ENCODE assay signal across 8 mouse cellular contexts in the genomic region with DNA sequence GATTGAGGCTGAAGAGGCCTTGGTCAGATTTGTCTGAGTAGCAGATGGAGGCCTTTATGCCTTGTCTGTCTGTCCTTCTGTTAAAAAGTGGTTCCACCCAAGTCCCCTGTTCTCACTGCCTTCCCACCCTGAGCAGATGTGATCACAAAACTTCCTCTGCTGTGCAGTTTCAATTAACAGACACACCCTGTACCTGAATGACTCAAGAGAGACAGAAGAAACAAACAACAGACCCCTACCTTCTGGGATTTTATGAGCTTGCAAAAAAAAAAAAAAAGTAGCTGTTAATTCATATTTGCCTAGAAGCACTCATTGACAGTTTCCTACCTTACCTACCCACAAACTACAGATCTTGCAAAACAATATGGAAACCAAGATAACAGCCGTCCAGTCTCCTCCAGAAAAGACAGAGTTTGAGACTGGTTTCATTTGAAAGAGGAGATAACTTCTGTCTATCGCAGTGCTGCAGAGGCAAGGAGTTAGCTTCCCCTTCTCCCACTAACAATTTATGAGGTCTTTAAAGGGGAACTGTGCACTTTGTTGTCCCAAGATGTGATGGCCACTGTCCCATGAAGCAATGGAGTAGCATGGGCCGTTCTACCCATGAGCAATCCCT. TPM values are rescaled to one million over a fixed set of nuclear protein-coding genes. Genes with fewer than 3 reads are reported as not detected.
A peak's percentile ranks its signal among the peaks of the same experiment; 100 is the strongest.
DNase-seq lines count a peak whose midpoint lies in the region; ATAC-seq and TF ChIP-seq lines count a peak whose summit lies in the region.

No protein-coding gene starts in this region.

- no peaks in the 10 kb centered on the region for H3K36me3 ChIP-seq in embryonic facial prominence, embryonic 12.5 days
- H3K36me3 ChIP-seq in midbrain, postnatal 0 days (ENCODE audit: insufficient read depth, low read length), result no peaks in the 10 kb centered on the region

- peak overlapping the region; percentile 74; the same call in 1 of the 2 replicates for H3K9ac ChIP-seq in embryonic facial prominence, embryonic 12.5 days
- H3K9ac ChIP-seq in midbrain, postnatal 0 days (replicated peaks; ENCODE audit: low read length, poor library complexity, severe bottlenecking), result no peak overlapping the region

- DNase-seq in layer of hippocampus, adult 2 months (ENCODE audit: low spot score in 2 of 2), result no peak
- DNase-seq in layer of hippocampus, postnatal 14 days (ENCODE audit: low spot score in 2 of 2), result no peak
- peak; percentile 86 for DNase-seq in induced T-regulatory cell, adult 2 months (ENCODE audit: low read depth)
- DNase-seq in midbrain, postnatal 0 days (ENCODE audit: low spot score), result no peak
- DNase-seq in cerebellum, postnatal 14 days, result no peak
- no peak for DNase-seq in gastrocnemius, postnatal 14 days
- no peak for DNase-seq in spleen, adult 12 weeks (ENCODE audit: low spot score)

- no peak for ATAC-seq in embryonic facial prominence, embryonic 12.5 days (ENCODE audit: insufficient number of reproducible peaks, insufficient read depth, low FRiP score, low TSS enrichment)
- no peak for ATAC-seq in midbrain, postnatal 0 days (ENCODE audit: low FRiP score)

- no peaks in the 10 kb centered on the region for H3K27me3 ChIP-seq in embryonic facial prominence, embryonic 12.5 days
- H3K27me3 ChIP-seq in midbrain, postnatal 0 days (ENCODE audit: insufficient read depth, low read length), result no peaks in the 10 kb centered on the region; the same call in 1 of the 2 replicates

- peak overlapping the region; percentile 94 for H3K27ac ChIP-seq in layer of hippocampus, adult 2 months
- no peak overlapping the region; the same call in 1 of the 2 replicates for H3K27ac ChIP-seq in embryonic facial prominence, embryonic 12.5 days
- H3K27ac ChIP-seq in midbrain, postnatal 0 days (ENCODE audit: low read depth, low read length), result no peak overlapping the region

- 86% methylated on average over 3 of the region's 3 CpGs for WGBS in embryonic facial prominence, embryonic 12.5 days
- 94% methylated on average over 3 of the region's 3 CpGs for WGBS in midbrain, postnatal 0 days

- H3K4me1 ChIP-seq in embryonic facial prominence, embryonic 12.5 days, result peaks cover 10% of the 10 kb centered on the region; the same call in 1 of the 2 replicates
- no peaks in the 10 kb centered on the region for H3K4me1 ChIP-seq in midbrain, postnatal 0 days (ENCODE audit: insufficient read depth, low read length)

- intact Hi-C loops in gastrocnemius, postnatal 14 days (cut with DNase I; ENCODE audit: low total_unique reads), result loop anchor here (5.0 to 10.0 kb wide), 3 partner anchors 36 to 259 kb away; a partner anchor contains a TSS

- TF ChIP-seq CTCF in layer of hippocampus, adult 2 months (conservative IDR thresholded peaks at IDR 0.05), result no peak
- TF ChIP-seq CTCF in midbrain, postnatal 0 days (IDR thresholded peaks at IDR 0.05), result no peak

- H3K9me3 ChIP-seq in embryonic facial prominence, embryonic 12.5 days, result no peaks in the 10 kb centered on the region
- no peaks in the 10 kb centered on the region for H3K9me3 ChIP-seq in midbrain, postnatal 0 days (ENCODE audit: low read length)

- H3K4me3 ChIP-seq in layer of hippocampus, adult 2 months, result peak overlapping the region; percentile 54
- H3K4me3 ChIP-seq in embryonic facial prominence, embryonic 12.5 days, result peak overlapping the region; percentile 55
- peak overlapping the region; percentile 53; the same call in 1 of the 2 replicates for H3K4me3 ChIP-seq in midbrain, postnatal 0 days (ENCODE audit: low read depth, low read length)

- peak overlapping the region; percentile 81 for H3K4me2 ChIP-seq in embryonic facial prominence, embryonic 12.5 days (replicated peaks)
- H3K4me2 ChIP-seq in midbrain, postnatal 0 days (ENCODE audit: low read depth, low read length, poor library complexity, severe bottlenecking), result peak overlapping the region; percentile 94

RNA-seq across cellular contexts. Expression of a gene that starts 1.1 kb away (rescaled TPM):
- 100 to 1,000 TPM in 1 of 2 experiments, 10 to 100 TPM in 1; 92.8 to 108 TPM for total RNA-seq in layer of hippocampus, adult 2 months (2021)
- 10 to 100 TPM; 78.1 to 83.8 TPM for total RNA-seq in layer of hippocampus, postnatal 14 days (2021)
- polyA plus RNA-seq in embryonic facial prominence, embryonic 12.5 days (2016; fragmentation: Nextera tagmentation; extraction: Ambion mirVana), result 17.8 and 19.8 TPM in 2 replicates
- total RNA-seq in midbrain, postnatal 0 days (2014; rRNA removed), result 42.1 and 56.7 TPM in 2 replicates
- polyA plus RNA-seq in midbrain, postnatal 0 days (2015; fragmentation: Nextera tagmentation; extraction: Ambion mirVana), result 32.9 and 34.2 TPM in 2 replicates
- total RNA-seq in gastrocnemius, postnatal 14 days (2021), result 10 to 100 TPM; 19.7 to 43.0 TPM
